Mouse (Mus musculus) heart, embryonic 16.5 days (tissue): ENCODE results near the gene Chd4. TPM values are rescaled to one million over a fixed set of nuclear protein-coding genes. Genes with fewer than 3 reads are reported as not detected.

Source experiments
- ATAC-seq: fragments of 200-750 bp; cut with Nextera tagmentation; replicated peaks from 2 replicates; pipeline ENCODE4 v1.8.0; 2017; ENCODE audit warnings: moderate number of reproducible peaks; ENCODE audit not compliant: insufficient read depth, low FRiP score; ENCODE audit errors: extremely low read depth
- H3K27ac ChIP-seq: fragments of 300-500 bp; sonication (generic); 2 replicates; pipeline ENCODE4 v1.5.1; 2014; ENCODE audit warnings: mild to moderate bottlenecking, low read length, control low read depth, moderate library complexity
- H3K27me3 ChIP-seq: fragments of 300-500 bp; sonication (generic); 2 replicates; pipeline ENCODE4 v1.6.1; 2014; ENCODE audit warnings: low read length, mixed read lengths; ENCODE audit not compliant: control insufficient read depth, insufficient read depth
- H3K36me3 ChIP-seq: fragments of 300-500 bp; sonication (generic); 2 replicates; pipeline ENCODE4 v1.6.1; 2014; ENCODE audit not compliant: control insufficient read depth, insufficient read depth
- H3K4me1 ChIP-seq: fragments of 300-500 bp; sonication (generic); 2 replicates; pipeline ENCODE4 v1.6.1; 2014; ENCODE audit warnings: low read length, mixed read lengths; ENCODE audit not compliant: control insufficient read depth, insufficient read depth
- H3K4me2 ChIP-seq: fragments of 300-500 bp; sonication (generic); 2 replicates; pipeline ENCODE4 v1.6.1; 2014; ENCODE audit warnings: low read depth, mild to moderate bottlenecking, control low read depth, low read length
- H3K4me3 ChIP-seq: fragments of 300-500 bp; sonication (generic); 2 replicates; pipeline ENCODE4 v1.5.1; 2014; ENCODE audit warnings: mild to moderate bottlenecking, control low read depth, low read length
- H3K9ac ChIP-seq: fragments of 300-500 bp; sonication (generic); 2 replicates; pipeline ENCODE4 v1.6.1; 2014; ENCODE audit warnings: low read length, control low read depth
- H3K9me3 ChIP-seq: fragments of 300-500 bp; sonication (generic); replicated peaks from 2 replicates; pipeline ENCODE4 v1.6.1; 2016; ENCODE audit warnings: low read length; ENCODE audit not compliant: control insufficient read depth
- WGBS: fragments of 180-500 bp; shearing (Covaris S2); extraction: QIAGEN DNeasy Blood & Tissue Kit; methylation state at CpG from one replicate; pipeline ENCODE4 v1.1.7; 2014; 5-methylcytosine and 5-hydroxymethylcytosine counted together
- polyA plus RNA-seq: library from polyadenylated mRNA; unstranded; fragments of >200 nt; fragmentation: Nextera tagmentation; extraction: Ambion mirVana; gene quantifications from 2 replicates; pipeline ENCODE4 v1.2.1, GENCODE M21; 2015

Chd4 gene
- polyA plus RNA-seq, 1 experiment from 2014 or later, result 50.6 TPM

DNA sequence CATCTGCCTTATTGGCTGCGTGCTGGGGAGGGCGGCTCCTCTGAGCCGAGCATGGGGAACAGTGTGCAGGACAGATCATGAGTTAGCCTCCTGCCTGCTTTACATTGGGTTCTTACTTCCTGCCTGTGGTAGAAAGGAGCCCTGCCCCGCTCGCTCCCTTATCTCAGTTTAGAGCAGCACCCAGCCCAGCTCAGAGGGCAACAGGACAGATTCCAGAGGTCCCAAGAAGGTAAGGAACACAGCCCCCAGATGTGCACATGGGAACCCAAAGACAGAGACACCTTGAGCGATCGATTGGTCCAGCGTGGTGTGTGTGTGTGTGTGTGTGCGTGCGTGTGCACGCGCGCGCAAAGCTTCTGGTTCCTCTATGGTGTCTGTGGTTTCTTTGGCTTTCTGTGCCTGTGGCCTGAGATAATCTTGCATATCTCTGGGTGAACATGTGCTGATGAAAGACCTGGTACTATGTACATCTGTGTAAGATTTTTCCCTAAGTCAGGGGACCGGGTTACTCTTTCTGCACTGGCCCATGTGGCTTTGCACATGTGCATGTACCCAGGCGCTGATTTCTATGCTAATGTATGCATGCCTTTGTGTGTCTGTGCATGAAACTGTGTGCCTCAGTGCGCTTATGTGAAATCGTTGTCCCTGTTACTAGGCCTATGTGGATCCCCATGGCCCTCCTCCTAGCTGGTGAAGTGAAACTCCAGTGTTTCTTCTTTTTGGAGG lies 24.4 kb upstream of the Chd4 start:
- Histone ChIP-seq H3K27me3 (no peaks in the 10 kb centered on the region), H3K9me3 (no peaks in the 10 kb centered on the region), H3K4me1 (no peaks in the 10 kb centered on the region), H3K27ac (peak overlapping the region; percentile 33; the same call in 1 of the 2 replicates), H3K9ac (no peak overlapping the region), H3K4me2 (peak overlapping the region; percentile 19; the same call in 1 of the 2 replicates), H3K36me3 (no peaks in the 10 kb centered on the region), H3K4me3 (peak overlapping the region; percentile 2; the same call in 1 of the 2 replicates)
- WGBS, result 75% methylated on average over 18 of the region's 18 CpGs
- ATAC-seq, result peak; percentile 52

DNA sequence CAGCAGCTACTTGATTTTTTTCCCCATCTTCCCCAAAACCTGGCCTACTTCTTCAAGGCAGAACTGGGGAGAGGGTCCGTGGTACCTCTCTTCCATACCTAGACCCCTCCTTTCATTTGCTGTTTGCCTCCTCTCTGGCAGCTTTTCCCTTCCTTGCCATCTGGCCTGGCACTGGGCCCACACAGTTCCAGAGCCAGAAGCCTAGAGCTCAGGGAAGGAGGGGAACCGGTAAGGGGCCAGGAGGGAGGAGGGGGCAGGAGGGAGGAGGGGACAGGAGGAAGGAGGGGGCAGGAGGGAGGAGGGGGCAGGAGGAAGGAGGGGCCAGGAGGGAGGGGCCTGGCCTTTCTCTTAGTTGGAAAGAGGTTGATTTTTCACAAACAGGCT lies 23.9 kb upstream of the Chd4 start:
- Histone ChIP-seq H3K9me3 (no peaks in the 10 kb centered on the region), H3K4me2 (peak overlapping the region; percentile 19; the same call in 1 of the 2 replicates), H3K27me3 (no peaks in the 10 kb centered on the region), H3K4me1 (no peaks in the 10 kb centered on the region), H3K4me3 (peak overlapping the region; percentile 2; the same call in 1 of the 2 replicates), H3K9ac (no peak overlapping the region; the same call in 1 of the 2 replicates), H3K36me3 (no peaks in the 10 kb centered on the region), H3K27ac (peak overlapping the region; percentile 56; the same call in 1 of the 2 replicates)
- 25% methylated on average over 2 of the region's 2 CpGs for WGBS
- ATAC-seq, result peak; percentile 34; the same call in 1 of the 2 replicates

DNA sequence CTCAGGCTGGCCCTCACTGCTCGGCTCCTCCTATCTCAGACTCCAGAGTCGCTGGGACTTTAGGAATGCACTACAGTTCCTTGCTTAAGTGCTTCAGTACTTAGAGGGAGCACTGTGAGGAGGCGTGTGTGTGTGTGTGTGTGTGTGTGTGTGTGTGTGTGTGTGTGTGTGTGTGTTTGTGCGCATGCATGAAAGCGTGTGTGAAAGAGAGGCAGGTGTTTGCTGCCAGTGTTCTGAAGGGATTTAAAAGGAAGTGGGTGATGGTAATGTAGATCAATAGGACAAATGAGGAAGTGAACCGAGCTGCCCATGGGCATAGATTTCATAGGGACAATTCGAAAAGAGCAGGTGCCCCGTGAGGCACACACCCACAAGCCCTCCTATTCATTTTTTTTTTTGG lies 22.0 kb upstream of the Chd4 start:
- Histone ChIP-seq H3K9ac (no peak overlapping the region), H3K27ac (no peak overlapping the region), H3K36me3 (no peaks in the 10 kb centered on the region), H3K27me3 (no peaks in the 10 kb centered on the region), H3K4me1 (no peaks in the 10 kb centered on the region), H3K4me3 (no peak overlapping the region), H3K4me2 (no peak overlapping the region), H3K9me3 (no peaks in the 10 kb centered on the region)
- ATAC-seq, result no peak
- WGBS, result 62% methylated on average over 8 of the region's 8 CpGs

DNA sequence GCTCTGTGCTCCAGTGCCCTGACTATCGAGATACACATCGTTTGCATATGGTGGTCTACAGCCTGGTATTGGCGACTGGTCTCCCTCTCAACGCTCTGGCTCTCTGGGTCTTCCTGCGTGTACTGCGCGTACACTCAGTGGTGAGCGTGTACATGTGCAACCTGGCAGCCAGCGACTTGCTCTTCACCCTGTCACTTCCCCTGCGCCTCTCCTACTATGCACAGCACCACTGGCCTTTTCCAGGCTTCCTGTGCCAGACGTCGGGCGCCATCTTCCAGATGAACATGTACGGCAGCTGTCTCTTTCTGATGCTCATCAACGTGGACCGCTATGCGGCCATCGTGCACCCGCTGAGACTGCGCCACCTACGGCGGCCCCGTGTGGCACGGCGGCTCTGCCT lies 14.4 kb upstream of the Chd4 start:
- H3K27me3 ChIP-seq, result no peaks in the 10 kb centered on the region
- H3K4me2 ChIP-seq, result peak overlapping the region; percentile 77
- no peaks in the 10 kb centered on the region for H3K36me3 ChIP-seq
- WGBS, result 25% methylated on average over 25 of the region's 25 CpGs
- H3K27ac ChIP-seq, result peak overlapping the region; percentile 66
- no peaks in the 10 kb centered on the region for H3K9me3 ChIP-seq
- no peak for ATAC-seq
- peaks cover 5% of the 10 kb centered on the region; the same call in 1 of the 2 replicates for H3K4me1 ChIP-seq
- H3K4me3 ChIP-seq, result peak overlapping the region; percentile 52
- H3K9ac ChIP-seq, result peak overlapping the region; percentile 68

DNA sequence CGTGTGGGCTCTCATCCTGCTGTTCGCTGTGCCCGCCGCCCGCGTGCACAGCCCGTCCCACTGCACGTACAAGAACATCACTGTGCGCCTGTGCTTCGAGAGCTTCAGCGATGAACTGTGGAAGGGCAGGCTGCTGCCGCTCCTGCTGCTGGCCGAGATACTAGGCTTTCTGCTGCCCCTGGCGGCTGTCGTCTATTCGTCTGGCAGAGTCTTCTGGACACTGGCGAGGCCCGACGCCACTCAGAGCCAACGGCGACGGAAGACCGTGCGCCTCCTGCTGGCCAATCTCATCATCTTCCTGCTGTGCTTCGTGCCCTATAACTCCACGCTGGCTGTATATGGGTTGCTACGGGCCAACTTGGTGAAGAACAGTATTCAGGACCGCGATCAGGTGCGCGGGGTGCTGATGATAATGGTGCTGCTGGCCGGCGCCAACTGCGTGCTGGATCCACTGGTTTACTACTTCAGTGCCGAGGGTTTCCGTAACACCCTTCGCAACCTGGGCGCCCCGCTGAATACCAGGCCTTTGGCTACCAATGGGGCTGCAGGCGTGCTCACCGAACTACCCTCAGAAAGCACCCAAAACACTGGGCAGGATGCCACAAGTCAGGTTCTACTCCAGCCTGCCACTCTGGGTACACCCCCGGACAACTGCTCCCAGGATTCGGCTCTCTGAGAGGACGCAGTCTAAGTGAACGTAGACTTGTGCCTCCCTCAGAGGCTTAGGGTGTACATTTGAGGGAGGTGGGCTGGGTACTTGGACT lies 13.8 kb upstream of the Chd4 start:
- H3K9me3 ChIP-seq, result no peaks in the 10 kb centered on the region
- WGBS, result 27% methylated on average over 45 of the region's 45 CpGs
- H3K27ac ChIP-seq, result peak overlapping the region; percentile 66
- ATAC-seq, result peak; percentile 91
- H3K36me3 ChIP-seq, result no peaks in the 10 kb centered on the region
- H3K4me1 ChIP-seq, result peaks cover 5% of the 10 kb centered on the region; the same call in 1 of the 2 replicates
- no peaks in the 10 kb centered on the region for H3K27me3 ChIP-seq
- H3K4me3 ChIP-seq, result peak overlapping the region; percentile 52
- peak overlapping the region; percentile 68 for H3K9ac ChIP-seq
- peak overlapping the region; percentile 77 for H3K4me2 ChIP-seq

DNA sequence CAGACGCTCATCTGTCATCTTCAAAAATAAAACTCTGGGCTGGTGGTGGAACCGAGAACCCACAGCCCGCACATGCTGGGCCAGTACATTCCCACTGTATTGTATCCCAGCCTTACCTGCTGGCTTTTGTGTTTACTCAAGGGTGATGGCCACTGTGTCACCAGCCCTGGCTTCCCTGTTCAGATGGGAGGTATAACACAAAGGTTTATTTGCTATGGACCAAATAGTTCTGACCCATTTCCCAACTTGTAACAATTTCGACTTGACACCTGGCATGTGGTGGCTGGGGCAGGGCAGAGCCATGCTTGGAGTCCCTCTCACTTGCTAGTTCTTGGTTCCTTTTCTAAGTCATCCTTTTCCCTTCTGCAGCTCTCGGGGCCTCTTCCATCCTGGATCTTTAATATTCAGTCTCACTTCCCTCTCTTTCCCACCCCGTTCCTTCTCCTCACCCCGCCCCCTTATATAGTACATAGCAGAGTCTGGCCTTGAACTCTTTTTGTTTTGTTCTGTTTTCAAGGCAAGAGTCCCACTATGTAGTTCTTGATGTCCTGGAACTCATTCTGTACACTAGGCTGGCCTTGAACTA lies 12.9 kb upstream of the Chd4 start:
- Histone ChIP-seq H3K4me2 (no peak overlapping the region), H3K9ac (no peak overlapping the region), H3K27ac (no peak overlapping the region), H3K4me1 (peaks cover 5% of the 10 kb centered on the region; the same call in 1 of the 2 replicates), H3K36me3 (no peaks in the 10 kb centered on the region), H3K4me3 (no peak overlapping the region), H3K9me3 (no peaks in the 10 kb centered on the region), H3K27me3 (no peaks in the 10 kb centered on the region)
- 88% methylated on average over 7 of the region's 7 CpGs for WGBS
- ATAC-seq, result no peak

DNA sequence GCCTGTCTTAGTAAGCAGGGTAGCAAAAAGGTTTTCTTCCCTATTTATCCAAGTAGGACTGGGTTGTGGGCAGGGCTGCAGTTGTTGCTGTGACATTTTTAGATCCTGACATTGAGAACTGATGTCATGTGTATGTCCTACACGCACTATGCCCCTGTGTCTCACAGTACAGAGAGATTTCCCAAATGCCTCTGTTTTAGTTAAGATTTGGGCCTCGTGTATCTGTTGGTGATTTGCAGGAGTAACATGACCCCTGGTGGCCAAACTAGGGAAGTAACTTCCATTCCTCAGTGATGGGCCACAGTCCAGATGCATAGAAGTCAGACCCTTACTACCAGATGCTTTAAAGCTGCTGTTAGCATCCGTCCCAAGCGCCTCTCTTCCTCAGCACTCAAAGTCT lies 11.4 kb upstream of the Chd4 start:
- Histone ChIP-seq H3K4me2 (no peak overlapping the region), H3K27ac (no peak overlapping the region), H3K4me1 (peaks cover 16% of the 10 kb centered on the region), H3K36me3 (no peaks in the 10 kb centered on the region), H3K27me3 (no peaks in the 10 kb centered on the region), H3K9me3 (no peaks in the 10 kb centered on the region), H3K4me3 (no peak overlapping the region), H3K9ac (no peak overlapping the region)
- WGBS, result 3% methylated on average over 4 of the region's 4 CpGs
- no peak for ATAC-seq

DNA sequence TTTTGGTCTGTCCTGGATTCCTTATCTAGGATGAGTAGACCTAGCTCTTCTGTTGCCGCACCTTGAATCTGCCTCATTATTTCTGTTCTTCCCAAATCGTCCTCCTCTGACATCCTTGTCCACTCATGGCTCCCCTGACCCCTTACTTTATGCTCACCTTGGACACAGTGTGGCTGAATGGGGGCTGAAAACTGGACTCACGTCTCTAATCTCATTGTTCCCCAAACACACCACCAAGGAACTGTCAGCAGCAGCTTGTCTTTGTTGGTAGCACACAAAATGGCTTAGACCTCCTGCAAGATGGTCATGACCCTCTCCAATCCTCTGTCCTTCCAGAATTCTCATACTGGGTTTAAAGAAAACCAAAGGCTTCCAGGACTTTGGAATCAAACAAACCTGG lies 7.8 kb upstream of the Chd4 start:
- 77% methylated on average over 3 of the region's 3 CpGs for WGBS
- ATAC-seq, result no peak
- Histone ChIP-seq H3K9ac (no peak overlapping the region), H3K27ac (peak overlapping the region; percentile 91), H3K4me1 (peaks cover 28% of the 10 kb centered on the region), H3K4me2 (no peak overlapping the region), H3K9me3 (no peaks in the 10 kb centered on the region), H3K36me3 (no peaks in the 10 kb centered on the region), H3K27me3 (no peaks in the 10 kb centered on the region), H3K4me3 (no peak overlapping the region)
